Mouse (Mus musculus): Measurements from ENCODE around the gene Rad51. TPM values are rescaled to one million over a fixed set of nuclear protein-coding genes. Genes with fewer than 3 reads are reported as not detected.

The Rad51 gene
- polyA plus RNA-seq (2015; fragmentation: Nextera tagmentation; extraction: Ambion mirVana): 52.6 and 53.0 TPM in 2 replicates

DNA sequence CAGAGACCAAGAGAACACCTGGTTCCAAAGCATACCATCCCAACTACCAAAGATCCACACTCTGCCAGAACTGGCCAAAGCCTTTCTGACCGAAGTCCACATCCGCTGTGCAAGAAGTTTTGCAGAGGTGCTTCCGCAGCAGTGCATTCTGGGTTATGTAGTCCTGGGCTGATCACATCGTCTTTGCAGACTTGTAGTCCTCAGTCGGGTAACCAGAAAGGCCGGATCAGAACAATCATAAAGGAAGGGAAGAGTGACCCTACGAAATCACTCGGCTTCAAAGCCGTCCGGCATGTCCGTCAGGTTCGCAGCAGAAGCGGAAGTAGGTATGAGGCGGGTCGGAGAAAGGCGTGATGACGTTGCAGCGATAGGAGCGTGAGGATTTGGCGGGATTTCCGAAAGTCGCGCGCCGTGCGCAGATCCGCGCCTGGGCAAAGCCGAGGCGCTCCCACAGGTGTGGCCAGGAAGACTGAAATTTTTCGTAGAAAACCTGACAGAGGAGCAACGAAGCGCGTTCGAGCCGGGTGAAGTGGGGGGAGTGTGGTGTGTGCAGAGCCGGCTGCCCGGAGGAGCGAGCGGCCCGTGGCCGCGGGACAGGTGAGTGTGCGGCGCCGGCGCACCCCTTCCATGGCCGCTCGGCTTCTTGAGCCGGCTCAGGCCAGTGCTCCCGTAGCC is at the start of gene Rad51:
Gene Rad51 (plus strand): TSS at position 356 of the 675 bp plus-strand sequence.
- under 1% methylated on average over 51 of the region's 51 CpGs for WGBS
- Histone ChIP-seq H3K4me3 (ENCODE audit: low read length) (peak within 1 kb of the TSS; percentile 87), H3K4me2 (ENCODE audit: low read depth, low read length) (peak within 1 kb of the TSS; percentile 86), H3K9ac (ENCODE audit: low read length) (peak within 1 kb of the TSS; percentile 75), H3K9me3 (ENCODE audit: control insufficient read depth, low read length) (no peaks in the 10 kb centered on the region), H3K4me1 (replicated peaks; ENCODE audit: control insufficient read depth, insufficient read depth, low read length) (peaks cover 15% of the 10 kb centered on the region), H3K36me3 (ENCODE audit: control insufficient read depth, insufficient read depth, low read length) (peaks cover 4% of the 10 kb centered on the region), H3K27ac (ENCODE audit: low read length) (peak within 1 kb of the TSS; percentile 98), H3K27me3 (ENCODE audit: control insufficient read depth, insufficient read depth, low read depth, low read length) (no peaks in the 10 kb centered on the region)
- ATAC-seq (ENCODE audit: low read depth): peak; percentile 96

DNA sequence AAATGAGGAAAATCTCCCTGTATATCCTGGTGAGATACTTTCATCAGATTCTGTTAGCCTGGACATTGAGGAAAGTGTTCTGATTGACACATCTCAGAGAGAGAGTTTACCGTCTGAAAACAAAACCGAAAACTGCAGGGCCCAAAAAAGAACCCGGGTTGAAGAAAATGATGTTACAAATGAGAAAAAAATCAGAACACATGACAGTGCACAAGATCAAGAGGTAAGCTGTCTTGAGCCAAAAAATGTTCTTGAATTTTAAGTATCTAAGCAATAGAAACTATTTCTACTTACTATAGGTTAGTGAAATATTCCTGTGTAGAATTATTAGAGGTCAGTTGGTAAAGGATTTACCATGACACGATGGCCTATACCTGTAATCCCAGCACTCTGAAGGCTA is 40.2 kb upstream of the Rad51 start:
- 90% methylated on average over 4 of the region's 4 CpGs for whole genome bisulfite sequencing
- ATAC-seq (ENCODE audit: low read depth): no peak
- Histone ChIP-seq H3K27me3 (ENCODE audit: control insufficient read depth, insufficient read depth, low read depth, low read length) (no peaks in the 10 kb centered on the region), H3K4me1 (replicated peaks; ENCODE audit: control insufficient read depth, insufficient read depth, low read length) (no peaks in the 10 kb centered on the region), H3K9ac (ENCODE audit: low read length) (no peak overlapping the region), H3K27ac (ENCODE audit: low read length) (no peak overlapping the region), H3K4me2 (ENCODE audit: low read depth, low read length) (no peak overlapping the region), H3K36me3 (ENCODE audit: control insufficient read depth, insufficient read depth, low read length) (peaks cover 14% of the 10 kb centered on the region), H3K4me3 (ENCODE audit: low read length) (no peak overlapping the region), H3K9me3 (ENCODE audit: control insufficient read depth, low read length) (no peaks in the 10 kb centered on the region)

DNA sequence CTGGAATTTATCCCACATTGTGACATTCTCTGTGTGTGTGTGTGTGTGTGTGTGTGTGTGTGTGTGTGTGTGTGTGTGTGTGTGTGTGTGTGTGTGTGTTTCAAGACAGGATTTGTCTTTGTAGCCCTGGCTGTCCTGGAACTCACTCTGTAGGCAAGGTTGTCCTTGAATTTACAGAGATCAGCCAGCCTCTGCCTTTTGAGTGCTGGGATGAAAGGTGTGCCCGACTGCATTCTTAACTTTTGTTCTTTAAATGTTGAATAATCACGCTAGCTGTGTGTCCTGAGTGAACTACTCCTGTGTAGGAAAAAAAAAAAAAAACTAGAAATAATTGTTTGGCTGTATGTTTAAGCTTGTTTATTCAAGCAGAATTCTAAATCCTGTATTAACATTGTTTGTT is 26.4 kb upstream of the Rad51 start:
- Histone ChIP-seq H3K27me3 (ENCODE audit: control insufficient read depth, insufficient read depth, low read depth, low read length) (no peaks in the 10 kb centered on the region), H3K9me3 (ENCODE audit: control insufficient read depth, low read length) (no peaks in the 10 kb centered on the region), H3K4me2 (ENCODE audit: low read depth, low read length) (no peak overlapping the region), H3K9ac (ENCODE audit: low read length) (no peak overlapping the region), H3K4me1 (replicated peaks; ENCODE audit: control insufficient read depth, insufficient read depth, low read length) (no peaks in the 10 kb centered on the region), H3K36me3 (ENCODE audit: control insufficient read depth, insufficient read depth, low read length) (peaks cover 19% of the 10 kb centered on the region), H3K27ac (ENCODE audit: low read length) (no peak overlapping the region), H3K4me3 (ENCODE audit: low read length) (no peak overlapping the region)
- 84% methylated on average over 2 of the region's 2 CpGs for WGBS
- ATAC-seq (ENCODE audit: low read depth): no peak

DNA sequence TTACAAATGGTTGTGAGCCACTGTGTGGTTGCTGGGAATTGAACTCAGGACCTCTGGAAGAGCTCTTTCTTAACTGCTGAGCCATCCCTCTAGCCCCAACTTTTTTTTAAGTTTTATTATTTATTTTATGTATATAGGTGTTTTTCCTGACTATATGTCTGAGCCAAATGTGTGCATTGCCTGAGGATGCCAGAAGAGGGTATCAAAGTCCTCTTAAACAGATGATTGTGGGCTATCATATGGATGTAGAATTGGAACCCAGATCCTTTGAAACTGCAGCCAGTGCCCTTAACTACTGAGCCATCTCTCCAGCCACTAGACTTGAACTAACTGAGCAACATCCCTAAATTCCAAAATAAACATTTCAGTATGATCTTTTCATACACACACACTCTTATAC is 11.0 kb upstream of the Rad51 start:
- peaks cover 26% of the 10 kb centered on the region for H3K36me3 ChIP-seq (ENCODE audit: control insufficient read depth, insufficient read depth, low read length)

DNA sequence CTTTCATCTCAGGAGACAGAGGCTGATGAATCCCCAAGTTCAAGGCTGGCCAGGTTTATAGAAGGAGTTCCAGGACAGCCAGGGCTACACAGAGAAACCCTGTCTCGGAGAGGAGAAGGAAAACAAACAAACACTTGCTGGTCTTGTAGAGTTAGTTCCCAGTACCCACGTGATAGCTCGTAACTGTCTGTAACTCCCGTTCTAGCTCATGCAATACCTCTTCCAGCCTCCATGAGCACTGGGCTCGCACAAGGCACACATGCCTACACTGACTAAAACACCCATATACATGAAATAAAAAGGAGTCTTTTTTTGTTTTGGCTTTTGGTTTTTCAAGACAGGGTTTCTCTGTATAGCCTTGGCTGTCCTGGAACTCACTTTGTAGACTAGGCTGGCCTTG is 6.0 kb upstream of the Rad51 start:
- ATAC-seq (ENCODE audit: low read depth): no peak
- Histone ChIP-seq H3K9ac (ENCODE audit: low read length) (no peak overlapping the region), H3K9me3 (ENCODE audit: control insufficient read depth, low read length) (no peaks in the 10 kb centered on the region), H3K4me2 (ENCODE audit: low read depth, low read length) (no peak overlapping the region), H3K36me3 (ENCODE audit: control insufficient read depth, insufficient read depth, low read length) (peaks cover 22% of the 10 kb centered on the region), H3K4me1 (replicated peaks; ENCODE audit: control insufficient read depth, insufficient read depth, low read length) (peaks cover under 1% of the 10 kb centered on the region; the same call in 1 of the 2 replicates), H3K27ac (ENCODE audit: low read length) (no peak overlapping the region), H3K27me3 (ENCODE audit: control insufficient read depth, insufficient read depth, low read depth, low read length) (no peaks in the 10 kb centered on the region), H3K4me3 (ENCODE audit: low read length) (no peak overlapping the region)
- 69% methylated on average over 5 of the region's 5 CpGs for WGBS

More for the DNA sequence above, 11.0 kb upstream of the Rad51 start:
- H3K4me2 ChIP-seq (ENCODE audit: low read depth, low read length): no peak overlapping the region
- H3K4me3 ChIP-seq (ENCODE audit: low read length): no peak overlapping the region
- H3K27me3 ChIP-seq (ENCODE audit: control insufficient read depth, insufficient read depth, low read depth, low read length): no peaks in the 10 kb centered on the region
- no peaks in the 10 kb centered on the region for H3K4me1 ChIP-seq (replicated peaks; ENCODE audit: control insufficient read depth, insufficient read depth, low read length)
- no peak overlapping the region for H3K9ac ChIP-seq (ENCODE audit: low read length)
- no peak for ATAC-seq (ENCODE audit: low read depth)
- no peak overlapping the region for H3K27ac ChIP-seq (ENCODE audit: low read length)
- no peaks in the 10 kb centered on the region for H3K9me3 ChIP-seq (ENCODE audit: control insufficient read depth, low read length)

DNA sequence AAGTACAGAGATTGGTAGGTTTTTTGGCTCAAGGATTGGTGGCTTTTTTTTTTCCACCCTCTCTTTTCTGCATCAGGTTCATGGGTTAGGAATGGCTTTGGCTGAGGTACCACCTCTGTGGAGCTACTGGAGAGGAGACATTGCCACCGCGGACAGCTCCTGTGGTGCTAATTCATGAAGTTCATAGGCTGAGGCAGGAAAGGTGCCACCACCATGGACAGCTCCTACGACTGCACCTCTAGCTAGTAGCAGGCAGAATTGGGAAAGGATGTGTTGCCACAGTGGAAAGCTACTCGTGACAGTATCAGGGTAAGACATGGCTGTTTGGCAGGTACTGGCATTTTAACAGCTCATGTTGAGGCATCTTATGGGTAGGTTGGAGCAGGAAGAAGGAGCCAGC is 4.0 kb upstream of the Rad51 start:
- Histone ChIP-seq H3K4me1 (replicated peaks; ENCODE audit: control insufficient read depth, insufficient read depth, low read length) (peaks cover 8% of the 10 kb centered on the region), H3K27ac (ENCODE audit: low read length) (no peak overlapping the region), H3K4me3 (ENCODE audit: low read length) (no peak overlapping the region), H3K27me3 (ENCODE audit: control insufficient read depth, insufficient read depth, low read depth, low read length) (no peaks in the 10 kb centered on the region), H3K36me3 (ENCODE audit: control insufficient read depth, insufficient read depth, low read length) (peaks cover 8% of the 10 kb centered on the region), H3K4me2 (ENCODE audit: low read depth, low read length) (no peak overlapping the region), H3K9me3 (ENCODE audit: control insufficient read depth, low read length) (no peaks in the 10 kb centered on the region), H3K9ac (ENCODE audit: low read length) (no peak overlapping the region)
- ATAC-seq (ENCODE audit: low read depth): no peak
- WGBS: 43% methylated on average over 4 of the region's 4 CpGs

DNA sequence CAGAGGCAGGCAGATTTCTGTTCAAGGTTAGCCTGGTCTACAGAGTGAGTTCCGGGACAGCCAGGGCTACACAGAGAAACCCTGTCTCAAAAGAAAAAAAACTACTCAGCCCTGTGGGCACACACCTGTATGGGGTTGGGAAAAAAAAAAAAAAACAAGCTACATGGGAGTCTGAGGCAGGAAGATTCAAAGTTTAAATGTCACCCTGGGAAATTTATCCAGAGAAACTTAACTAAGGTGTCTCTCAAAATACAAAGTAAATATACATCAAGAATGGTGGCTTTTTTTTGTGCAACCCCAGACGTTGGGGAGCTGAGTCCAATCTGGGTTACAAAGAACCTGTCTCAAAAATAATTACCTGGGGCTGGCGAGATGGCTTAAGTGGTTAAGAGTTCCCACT is 1.5 kb upstream of the Rad51 start:
- no peak overlapping the region for H3K4me2 ChIP-seq (ENCODE audit: low read depth, low read length)
- no peaks in the 10 kb centered on the region for H3K27me3 ChIP-seq (ENCODE audit: control insufficient read depth, insufficient read depth, low read depth, low read length)
- no peak overlapping the region for H3K27ac ChIP-seq (ENCODE audit: low read length)
- peaks cover 15% of the 10 kb centered on the region for H3K4me1 ChIP-seq (replicated peaks; ENCODE audit: control insufficient read depth, insufficient read depth, low read length)
- no peak overlapping the region for H3K4me3 ChIP-seq (ENCODE audit: low read length)
- 82% methylated on average over 3 of the region's 3 CpGs for WGBS
- no peaks in the 10 kb centered on the region for H3K9me3 ChIP-seq (ENCODE audit: control insufficient read depth, low read length)
- no peak overlapping the region for H3K9ac ChIP-seq (ENCODE audit: low read length)
- no peak for ATAC-seq (ENCODE audit: low read depth)
- peaks cover 4% of the 10 kb centered on the region for H3K36me3 ChIP-seq (ENCODE audit: control insufficient read depth, insufficient read depth, low read length)

DNA sequence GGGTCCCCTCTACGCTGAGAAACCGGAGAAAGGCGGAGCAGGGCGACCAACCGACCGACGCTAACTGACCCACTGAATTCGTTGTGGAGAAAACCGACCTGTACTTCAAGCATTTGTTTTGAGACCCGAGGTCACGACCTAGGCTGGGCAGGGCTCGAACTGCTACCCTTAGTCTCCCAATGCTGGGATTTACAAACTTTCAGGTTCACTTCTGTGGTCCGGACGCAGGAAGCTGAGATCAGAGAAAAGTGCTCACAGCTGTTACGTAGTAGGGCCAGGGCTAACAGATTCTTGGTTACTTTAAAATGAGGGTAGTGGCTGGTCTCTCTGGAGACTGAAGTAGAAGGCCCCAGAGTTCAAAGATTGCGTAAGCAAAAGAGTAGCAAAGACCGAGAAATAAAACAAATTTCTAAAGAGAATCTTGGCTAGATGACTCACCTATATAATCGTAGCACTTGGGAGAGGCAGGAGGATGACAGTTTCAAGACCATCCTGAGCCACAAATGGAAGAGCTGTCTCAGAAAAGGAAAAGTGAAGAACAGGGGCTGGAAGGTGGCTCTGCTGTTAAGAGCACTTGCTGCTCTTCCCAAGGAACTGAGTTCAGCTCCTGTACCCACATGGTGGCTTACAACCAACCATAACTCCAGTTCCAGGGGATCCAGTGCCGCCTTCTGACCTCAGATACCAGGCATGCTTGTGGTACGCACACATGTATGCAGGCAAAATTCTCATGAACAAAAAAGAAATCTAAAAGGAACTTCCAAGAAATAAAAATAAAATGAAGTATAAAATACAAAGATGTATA is 730 bp downstream of the Rad51 start:
- ATAC-seq (ENCODE audit: low read depth): no peak; the same call in 1 of the 2 replicates
- Histone ChIP-seq H3K27me3 (ENCODE audit: control insufficient read depth, insufficient read depth, low read depth, low read length) (no peaks in the 10 kb centered on the region), H3K27ac (ENCODE audit: low read length) (peak overlapping the region; percentile 98), H3K4me1 (replicated peaks; ENCODE audit: control insufficient read depth, insufficient read depth, low read length) (peaks cover 15% of the 10 kb centered on the region), H3K9me3 (ENCODE audit: control insufficient read depth, low read length) (no peaks in the 10 kb centered on the region), H3K4me3 (ENCODE audit: low read length) (peak overlapping the region; percentile 87), H3K36me3 (ENCODE audit: control insufficient read depth, insufficient read depth, low read length) (peaks cover 4% of the 10 kb centered on the region), H3K4me2 (ENCODE audit: low read depth, low read length) (peak overlapping the region; percentile 86), H3K9ac (ENCODE audit: low read length) (peak overlapping the region; percentile 75)
- WGBS: 7% methylated on average over 20 of the region's 20 CpGs

DNA sequence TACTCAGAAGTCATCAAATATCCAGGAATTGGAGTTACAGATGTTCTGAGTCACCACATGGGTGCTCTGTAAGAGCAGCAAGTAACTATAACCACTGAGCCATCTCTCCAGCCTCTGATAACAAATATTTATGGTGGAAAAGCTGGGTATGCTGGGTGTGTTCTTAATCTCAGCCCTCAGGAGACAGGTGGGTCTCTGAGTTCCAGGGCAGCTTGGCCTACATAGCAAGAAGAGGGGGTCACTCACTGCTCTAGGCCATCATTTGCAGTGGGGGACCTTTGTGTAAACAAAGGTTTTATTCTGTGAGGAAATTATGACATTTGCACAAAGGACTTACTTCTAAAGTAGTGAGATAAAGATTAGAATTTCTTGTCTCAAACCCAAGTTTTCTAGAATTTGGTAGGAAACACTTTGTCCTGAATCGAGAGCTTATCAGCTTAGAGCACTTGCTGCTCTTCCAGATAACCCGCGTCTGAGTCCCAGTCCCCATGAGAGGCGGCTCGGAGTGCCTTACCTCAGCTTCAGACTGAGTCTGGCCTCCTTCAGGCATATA is 23.8 kb downstream of the Rad51 start:
- H3K9me3 ChIP-seq (ENCODE audit: control insufficient read depth, low read length): no peaks in the 10 kb centered on the region
- no peak for ATAC-seq (ENCODE audit: low read depth)
- H3K27ac ChIP-seq (ENCODE audit: low read length): no peak overlapping the region
- no peak overlapping the region for H3K4me3 ChIP-seq (ENCODE audit: low read length)
- no peak overlapping the region for H3K4me2 ChIP-seq (ENCODE audit: low read depth, low read length)
- no peaks in the 10 kb centered on the region for H3K27me3 ChIP-seq (ENCODE audit: control insufficient read depth, insufficient read depth, low read depth, low read length)
- no peaks in the 10 kb centered on the region for H3K4me1 ChIP-seq (replicated peaks; ENCODE audit: control insufficient read depth, insufficient read depth, low read length)
- peaks cover 35% of the 10 kb centered on the region for H3K36me3 ChIP-seq (ENCODE audit: control insufficient read depth, insufficient read depth, low read length)
- H3K9ac ChIP-seq (ENCODE audit: low read length): no peak overlapping the region
- 66% methylated on average over 5 of the region's 5 CpGs for WGBS
